Mouse (Mus musculus): ENCODE measurements around the gene Krtap28-10.
A peak's percentile ranks its signal among the peaks of the same experiment; 100 is the strongest.

Gene Krtap28-10

GRCm38 (mm10) chr1:83042380-83042779, at the start of gene Krtap28-10:
Krtap28-10 (minus strand) TSS chr1:83042480.
- no peak for DNase-seq (ENCODE audit: low spot score in 2 of 2)

GRCm38 (mm10) chr1:83091268-83091667, 49.0 kb upstream of the Krtap28-10 start:
- DNase-seq (ENCODE audit: low spot score in 2 of 2), result no peak

- DNase-seq (ENCODE audit: low spot score in 2 of 2), result no peak
Measured at GRCm38 (mm10) chr1:83084790-83085189, 42.5 kb upstream of the Krtap28-10 start.

- no peak for DNase-seq (ENCODE audit: low spot score in 2 of 2)
Measured at GRCm38 (mm10) chr1:83077016-83077415, 34.7 kb upstream of the Krtap28-10 start.

GRCm38 (mm10) chr1:83076190-83076917, 34.1 kb upstream of the Krtap28-10 start:
- peak in 1 of 2 experiments; percentile 13 for DNase-seq (ENCODE audit: low spot score in 2 of 2)

GRCm38 (mm10) chr1:83075526-83076189, 33.4 kb upstream of the Krtap28-10 start:
- DNase-seq (ENCODE audit: low spot score in 2 of 2), result no peak

- no peak for DNase-seq (ENCODE audit: low spot score in 2 of 2)
Measured at GRCm38 (mm10) chr1:83067205-83067604, 24.9 kb upstream of the Krtap28-10 start.

- no peak for DNase-seq (ENCODE audit: low spot score in 2 of 2)
Measured at GRCm38 (mm10) chr1:83066577-83066976, 24.3 kb upstream of the Krtap28-10 start.

GRCm38 (mm10) chr1:83064851-83065250, 22.6 kb upstream of the Krtap28-10 start:
- DNase-seq (ENCODE audit: low spot score in 2 of 2), result no peak

GRCm38 (mm10) chr1:83060643-83061042, 18.4 kb upstream of the Krtap28-10 start, which contains the start of gene Krtap28-13:
Krtap28-13 (plus strand) TSS chr1:83060930.
- no peak for DNase-seq (ENCODE audit: low spot score in 2 of 2)

GRCm38 (mm10) chr1:83059278-83059677, 17.0 kb upstream of the Krtap28-10 start, which contains the start of gene A030005K14Rik:
A030005K14Rik (minus strand) TSS chr1:83059378.
- no peak for DNase-seq (ENCODE audit: low spot score in 2 of 2)

GRCm38 (mm10) chr1:83058481-83058880, 16.2 kb upstream of the Krtap28-10 start:
- no peak for DNase-seq (ENCODE audit: low spot score in 2 of 2)

- no peak for DNase-seq (ENCODE audit: low spot score in 2 of 2)
Measured at GRCm38 (mm10) chr1:83044882-83045427, 2.7 kb upstream of the Krtap28-10 start, which contains the start of gene Gm47969. Gm47969 (plus strand) TSS chr1:83044932.

GRCm38 (mm10) chr1:83039080-83039479, 3.2 kb downstream of the Krtap28-10 start:
- DNase-seq (ENCODE audit: low spot score in 2 of 2), result no peak

- DNase-seq (ENCODE audit: low spot score in 2 of 2), result peak; percentile 8 to 9
Measured at GRCm38 (mm10) chr1:83038109-83038672, 4.1 kb downstream of the Krtap28-10 start, which contains the start of gene Slc19a3. Slc19a3 (minus strand) TSS chr1:83038448.

GRCm38 (mm10) chr1:83036892-83037667, 5.2 kb downstream of the Krtap28-10 start:
- no peak for DNase-seq (ENCODE audit: low spot score in 2 of 2)

GRCm38 (mm10) chr1:83034509-83034908, 7.8 kb downstream of the Krtap28-10 start:
- DNase-seq (ENCODE audit: low spot score in 2 of 2), result no peak

- no peak for DNase-seq (ENCODE audit: low spot score in 2 of 2)
Measured at GRCm38 (mm10) chr1:83032508-83032907, 9.8 kb downstream of the Krtap28-10 start.

- DNase-seq (ENCODE audit: low spot score in 2 of 2), result no peak
Measured at GRCm38 (mm10) chr1:83031950-83032349, 10.3 kb downstream of the Krtap28-10 start.

GRCm38 (mm10) chr1:83016556-83016955, 25.7 kb downstream of the Krtap28-10 start:
- no peak for DNase-seq (ENCODE audit: low spot score in 2 of 2)

- DNase-seq (ENCODE audit: low spot score in 2 of 2), result no peak
Measured at GRCm38 (mm10) chr1:83015329-83015879, 26.9 kb downstream of the Krtap28-10 start.

Measured in frontal cortex, postnatal 25 days (tissue).